Mouse (Mus musculus): ENCODE results near the gene Elmod1.

DNA sequence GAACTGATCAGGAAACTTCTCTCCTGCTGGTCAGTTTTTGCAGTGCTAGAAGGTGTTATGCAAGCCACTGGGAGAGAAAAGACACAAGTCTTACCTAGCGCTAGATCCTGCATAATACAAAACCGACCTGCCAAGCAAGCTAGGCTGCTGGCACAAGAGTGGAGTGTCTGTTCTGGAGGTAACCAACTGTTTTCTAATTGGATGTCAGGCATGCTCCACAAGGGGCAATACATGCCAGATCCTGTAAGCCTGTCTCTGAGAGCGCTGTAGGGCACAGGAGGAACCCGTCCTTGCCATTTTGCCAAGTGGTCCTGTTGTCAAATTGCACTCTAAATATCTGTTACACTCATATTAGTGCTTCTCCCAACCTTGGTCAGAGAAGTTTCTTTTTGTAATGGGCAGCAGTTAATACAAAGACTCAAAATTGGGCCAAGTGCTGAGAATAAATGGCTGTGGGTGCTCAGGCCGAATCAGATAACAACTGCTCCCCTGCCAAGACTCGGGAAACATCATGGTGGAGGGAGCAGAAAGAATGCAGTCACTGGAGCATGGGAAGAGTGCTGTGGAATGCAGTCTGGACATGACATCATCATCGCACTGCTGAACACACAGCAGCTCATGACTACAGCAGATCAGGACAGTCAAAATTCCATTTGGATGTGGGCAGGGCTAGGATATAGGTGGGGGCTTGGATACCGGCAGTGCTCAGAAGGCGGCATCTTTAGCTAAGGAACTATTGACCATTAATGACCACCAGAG lies 7.3 kb downstream of the Elmod1 start:
- TF ChIP-seq CTCF (IDR thresholded peaks at IDR 0.05; ENCODE audit: insufficient read depth, low read depth, low read length) = no peak
- TF ChIP-seq POLR2A (IDR thresholded peaks at IDR 0.05; ENCODE audit: insufficient read depth, low read depth, low read length) = no peak
